Mouse (Mus musculus) bone marrow macrophage, adult 2 months (primary cell): Measurements from ENCODE around the gene Knop1.

Source experiments
- CTCF ChIP-seq: IDR thresholded peaks from 2 replicates; pipeline ENCODE4 v1.5.1; 2012; ENCODE audit warnings: low read depth, mild to moderate bottlenecking, low read length, moderate library complexity
- POLR2A ChIP-seq: IDR thresholded peaks from 2 replicates; pipeline ENCODE4 v1.6.1; 2012; ENCODE audit warnings: mild to moderate bottlenecking, low read depth, low read length, borderline replicate concordance

- TF ChIP-seq CTCF (no peak), POLR2A (no peak)
Observed at GRCm38 (mm10) chr7:118806631-118807411, 49.2 kb downstream of the Knop1 start.
